Comparison of ENCODE assay signal across 22 mouse cellular contexts in genomic region chr11:86945058-86945457, GRCm38 (mm10). TPM values are rescaled to one million over a fixed set of nuclear protein-coding genes. Genes with fewer than 3 reads are reported as not detected.
A peak's percentile ranks its signal among the peaks of the same experiment; 100 is the strongest.
DNase-seq lines count a peak whose midpoint lies in the region; ATAC-seq and TF ChIP-seq lines count a peak whose summit lies in the region.
"Had no signal": no experiment of that assay in that cellular context is flagged by ENCODE, and none has a peak within 500 bp of the region (broad histone marks: within the 10 kb centered on the region; RNA-seq: fewer than 3 reads in every experiment).

No protein-coding gene starts in this region.

- no peak overlapping the region for H3K4me3 ChIP-seq in forebrain, embryonic 12.5 days (replicated peaks)
- H3K4me3 ChIP-seq in forebrain, embryonic 15.5 days = no peak overlapping the region
- no peak overlapping the region for H3K4me3 ChIP-seq in left cerebral cortex, adult 2 months
- H3K4me3 ChIP-seq in intestine, embryonic 16.5 days (ENCODE audit: low read length) = no peak overlapping the region
- H3K4me3 ChIP-seq: heart, embryonic 13.5 days; liver, embryonic 15.5 days; midbrain, embryonic 12.5 days had no signal

- ATAC-seq in forebrain, embryonic 12.5 days (ENCODE audit: low FRiP score) = no peak
- ATAC-seq in forebrain, embryonic 15.5 days (replicated peaks) = no peak
- ATAC-seq in intestine, embryonic 16.5 days = no peak
- ATAC-seq: inflammation-experienced regulatory T-cells, adult 6 months; lung, postnatal 0 days had no signal

- H3K27me3 ChIP-seq in forebrain, embryonic 12.5 days = no peaks in the 10 kb centered on the region
- H3K27me3 ChIP-seq in forebrain, embryonic 15.5 days = no peaks in the 10 kb centered on the region
- H3K27me3 ChIP-seq in intestine, embryonic 16.5 days (replicated peaks; ENCODE audit: control insufficient read depth, insufficient read depth, low read length) = no peaks in the 10 kb centered on the region
- H3K27me3 ChIP-seq: heart, embryonic 13.5 days; liver, embryonic 15.5 days; midbrain, embryonic 12.5 days had no signal

- H3K27ac ChIP-seq in forebrain, embryonic 12.5 days = 0 out of 2 replicates have a peak overlapping the region, but pooled peaks have one; percentile 0
- H3K27ac ChIP-seq in forebrain, embryonic 15.5 days (replicated peaks) = no peak overlapping the region
- H3K27ac ChIP-seq in left cerebral cortex, adult 2 months = peak overlapping the region; percentile 77
- peak overlapping the region; percentile 56; the same call in 1 of the 2 replicates for H3K27ac ChIP-seq in intestine, embryonic 16.5 days (ENCODE audit: low read length)
- H3K27ac ChIP-seq: hindbrain, embryonic 14.5 days; liver, embryonic 15.5 days; midbrain, embryonic 12.5 days had no signal

- no peak overlapping the region for H3K4me2 ChIP-seq in forebrain, embryonic 12.5 days
- H3K4me2 ChIP-seq in forebrain, embryonic 15.5 days (replicated peaks) = no peak overlapping the region
- H3K4me2 ChIP-seq in intestine, embryonic 16.5 days (ENCODE audit: low read depth, low read length) = no peak overlapping the region
- H3K4me2 ChIP-seq: heart, embryonic 13.5 days; hindbrain, embryonic 14.5 days; liver, embryonic 15.5 days; midbrain, embryonic 12.5 days had no signal

- peaks cover 16% of the 10 kb centered on the region for H3K4me1 ChIP-seq in forebrain, embryonic 12.5 days
- peaks cover 18% of the 10 kb centered on the region for H3K4me1 ChIP-seq in forebrain, embryonic 15.5 days
- H3K4me1 ChIP-seq in intestine, embryonic 16.5 days (ENCODE audit: control insufficient read depth, insufficient read depth, low read length) = peaks cover 16% of the 10 kb centered on the region
- H3K4me1 ChIP-seq: liver, embryonic 15.5 days had no signal

- no peaks in the 10 kb centered on the region for H3K9me3 ChIP-seq in forebrain, embryonic 12.5 days
- H3K9me3 ChIP-seq in forebrain, embryonic 15.5 days = no peaks in the 10 kb centered on the region
- H3K9me3 ChIP-seq in intestine, embryonic 16.5 days (ENCODE audit: control insufficient read depth, low read length) = no peaks in the 10 kb centered on the region
- H3K9me3 ChIP-seq: heart, embryonic 13.5 days; liver, embryonic 15.5 days; midbrain, embryonic 12.5 days had no signal

- no peak for DNase-seq in left cerebral cortex, adult 2 months (ENCODE audit: extremely low spot score in 1 of 2, low spot score in 2 of 2)
- no peak for DNase-seq in left cerebral cortex, postnatal 14 days (ENCODE audit: low spot score in 2 of 2)
- peak; percentile 24 for DNase-seq in 416B (ENCODE audit: low read depth)
- DNase-seq in yolk sac, embryonic 10.5 days (ENCODE audit: low spot score) = no peak
- DNase-seq in MN1 (ENCODE audit: low spot score) = no peak
- DNase-seq: adrenal gland, adult 8-10 months; cerebellum, adult 18-20 months; cerebellum, postnatal 25 days; heart, postnatal 36 days; kidney, postnatal 25 days; liver; spleen, adult 18-20 months; thymus, postnatal 36 days had no signal

- 84% methylated on average over 8 of the region's 8 CpGs for WGBS in forebrain, embryonic 12.5 days
- WGBS in forebrain, embryonic 15.5 days = 76% methylated on average over 8 of the region's 8 CpGs
- 57% methylated on average over 8 of the region's 8 CpGs for WGBS in intestine, embryonic 16.5 days

- intact Hi-C loops in left cerebral cortex, adult 2 months (cut with DNase I) = loop anchor here (10.0 kb wide), 1 partner anchor 50 kb away; no protein-coding TSS in a partner anchor
- intact Hi-C loops in left cerebral cortex, postnatal 14 days (cut with DNase I) = no loop called here

- H3K9ac ChIP-seq in forebrain, embryonic 12.5 days = no peak overlapping the region
- no peak overlapping the region for H3K9ac ChIP-seq in forebrain, embryonic 15.5 days (replicated peaks)
- H3K9ac ChIP-seq in intestine, embryonic 16.5 days (ENCODE audit: low read depth, low read length) = no peak overlapping the region
- H3K9ac ChIP-seq: heart, embryonic 13.5 days; hindbrain, embryonic 14.5 days; liver, embryonic 15.5 days; midbrain, embryonic 12.5 days had no signal

- H3K36me3 ChIP-seq in forebrain, embryonic 12.5 days (replicated peaks) = peaks cover 19% of the 10 kb centered on the region; the same call in 1 of the 2 replicates
- no peaks in the 10 kb centered on the region; the same call in 1 of the 2 replicates for H3K36me3 ChIP-seq in forebrain, embryonic 15.5 days
- H3K36me3 ChIP-seq in intestine, embryonic 16.5 days (ENCODE audit: control insufficient read depth, insufficient read depth, low read length) = no peaks in the 10 kb centered on the region
- H3K36me3 ChIP-seq: liver, embryonic 15.5 days had no signal

- TF ChIP-seq CTCF in left cerebral cortex, adult 2 months (IDR thresholded peaks at IDR 0.05) = no peak

RNA-seq across cellular contexts. Expression of gene Ypel2, which starts 48.4 kb away (rescaled TPM):
- polyA plus RNA-seq in forebrain, embryonic 12.5 days (2016; fragmentation: Nextera tagmentation; extraction: Ambion mirVana) = 8.1 and 8.3 TPM in 2 replicates
- 8.1 and 8.3 TPM in 2 replicates for polyA plus RNA-seq in forebrain, embryonic 15.5 days (2015; fragmentation: Nextera tagmentation; extraction: Ambion mirVana)
- 10 to 100 TPM; 42.8 to 45.5 TPM for total RNA-seq in left cerebral cortex, adult 2 months (2021)
- total RNA-seq in left cerebral cortex, postnatal 14 days (2021) = 10 to 100 TPM; 37.9 to 41.1 TPM
- polyA plus RNA-seq in intestine, embryonic 16.5 days (2015; fragmentation: Nextera tagmentation; extraction: Ambion mirVana) = 7.5 and 8.6 TPM in 2 replicates
